Mouse (Mus musculus) heart, postnatal 0 days (tissue): Measurements from ENCODE around the gene Tap1.

ENCODE experiments used
- CTCF ChIP-seq: IDR thresholded peaks from 2 replicates; pipeline ENCODE4 v1.5.1; 2016; ENCODE audit warnings: antibody characterized with exemption, control low read depth, low read depth
- EP300 ChIP-seq: IDR thresholded peaks from 2 replicates; pipeline ENCODE4 v1.6.1; 2016; ENCODE audit warnings: antibody characterized with exemption, low read depth

DNA sequence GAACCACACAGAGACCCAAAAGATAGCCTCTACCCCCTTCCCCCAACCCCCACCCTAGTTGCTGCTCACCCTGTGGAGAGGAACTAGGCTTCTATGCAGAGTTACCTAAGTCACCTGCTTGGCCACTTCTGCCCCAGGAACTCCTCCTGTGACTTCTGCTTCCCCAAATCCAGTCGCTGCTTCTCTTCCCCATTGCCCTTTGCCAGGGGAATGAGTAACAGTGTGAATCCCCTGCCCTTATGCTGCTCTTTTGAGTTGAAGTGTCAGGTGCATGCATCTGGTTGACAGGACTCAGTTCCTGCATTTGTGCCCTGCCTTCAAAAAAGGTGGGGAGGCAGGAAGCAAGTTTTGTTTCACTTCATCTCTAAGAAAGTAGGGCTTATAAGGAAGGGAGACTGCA lies 13.3 kb upstream of the Tap1 start:
- TF ChIP-seq CTCF (no peak), EP300 (no peak)
